Mouse (Mus musculus): ENCODE measurements at regions not wholly inside any gene's neighbourhood (a gene's known extent, or its start where the extent isn't known, plus 50 kb on each side); places are given as distances from the start of the nearest gene placed in this dataset.

DNA sequence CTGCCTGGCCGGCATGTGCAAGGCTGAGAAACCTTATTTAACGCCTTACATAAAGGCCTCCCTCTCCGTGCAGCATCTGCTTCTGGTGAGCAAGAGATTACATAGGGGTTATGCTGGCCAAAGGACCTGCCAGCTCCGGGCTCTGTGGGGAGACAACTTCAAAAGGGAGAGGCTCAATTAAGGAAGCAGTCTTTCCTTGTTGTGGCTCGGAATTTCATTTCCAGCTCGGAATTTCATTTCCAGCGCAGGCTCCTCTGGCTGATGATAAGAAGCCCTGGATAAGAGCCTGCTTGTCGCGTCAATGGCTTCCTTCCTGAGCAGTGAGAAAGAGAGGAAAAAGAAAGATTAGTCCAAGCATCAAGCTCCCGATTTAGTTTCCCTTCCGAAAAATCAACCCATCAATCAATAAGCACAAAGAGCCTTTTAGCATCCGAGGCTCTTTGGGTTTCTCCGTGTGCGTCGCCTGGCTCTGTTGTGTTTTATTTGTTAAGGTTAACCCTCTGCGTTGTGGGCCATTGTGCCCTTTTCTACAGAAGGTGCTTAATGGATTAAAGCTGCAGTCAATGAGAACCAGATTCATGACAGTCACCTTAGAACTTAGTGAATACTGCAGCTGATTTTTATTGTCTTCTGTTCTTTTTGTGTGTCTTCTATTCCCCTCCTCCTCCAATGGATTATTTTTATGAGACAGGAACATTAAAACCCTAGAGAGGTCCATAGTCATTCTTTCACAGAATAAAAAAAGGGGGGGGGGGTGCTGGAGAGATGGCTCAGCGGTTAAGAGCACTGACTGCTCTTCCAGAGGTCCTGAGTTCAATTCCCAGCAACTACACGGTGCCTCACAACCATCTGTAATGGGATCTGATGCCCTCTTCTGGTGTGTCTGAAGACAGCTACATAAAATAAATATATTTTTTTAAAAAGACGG is 218.3 kb downstream of the Myo1b start:
- no peak for DNase-seq (ENCODE audit: low read depth, low spot score)

DNA sequence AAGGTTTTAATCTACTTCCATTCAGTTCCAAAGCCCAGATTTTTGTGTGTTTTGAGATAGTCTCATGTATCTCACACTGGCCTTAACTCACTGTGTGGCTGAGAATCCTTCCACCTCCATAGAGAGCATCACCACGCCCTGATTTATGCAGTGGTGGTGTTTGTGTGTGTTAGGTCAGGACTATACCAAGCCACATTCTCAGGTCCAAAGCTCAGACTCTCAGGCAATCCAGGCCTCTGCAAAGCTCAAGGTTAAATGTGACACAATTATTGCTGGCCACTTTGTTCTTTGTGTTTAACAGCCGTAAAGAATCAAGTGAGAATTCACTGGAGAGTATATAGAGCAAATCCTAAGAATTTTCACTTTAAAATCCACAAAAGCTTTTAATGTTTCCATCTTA is 218.2 kb upstream of the Nabp1 start:
- no peak for DNase-seq (ENCODE audit: low read depth, low spot score)

DNA sequence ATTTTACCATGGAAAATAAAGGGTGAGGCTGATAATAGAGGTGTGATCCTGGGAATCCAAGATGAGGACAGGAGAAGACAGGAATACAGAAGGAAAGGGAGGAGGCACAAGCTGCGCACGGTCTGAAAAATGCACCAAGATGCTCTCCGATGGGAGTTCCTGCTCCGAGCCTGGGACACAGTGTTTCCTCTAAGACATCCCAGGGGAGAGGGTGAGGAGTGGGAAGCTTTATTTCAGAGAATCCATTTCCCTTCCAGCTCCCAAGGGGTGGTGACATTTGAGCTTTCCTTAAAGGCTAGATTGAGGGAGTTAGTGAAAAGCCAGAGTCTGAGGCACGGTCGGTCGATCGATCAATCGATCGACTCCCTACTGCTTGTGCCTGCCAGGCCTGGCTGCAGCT is 212.7 kb upstream of the Nabp1 start:
- no peak for DNase-seq (ENCODE audit: low read depth, low spot score)

DNA sequence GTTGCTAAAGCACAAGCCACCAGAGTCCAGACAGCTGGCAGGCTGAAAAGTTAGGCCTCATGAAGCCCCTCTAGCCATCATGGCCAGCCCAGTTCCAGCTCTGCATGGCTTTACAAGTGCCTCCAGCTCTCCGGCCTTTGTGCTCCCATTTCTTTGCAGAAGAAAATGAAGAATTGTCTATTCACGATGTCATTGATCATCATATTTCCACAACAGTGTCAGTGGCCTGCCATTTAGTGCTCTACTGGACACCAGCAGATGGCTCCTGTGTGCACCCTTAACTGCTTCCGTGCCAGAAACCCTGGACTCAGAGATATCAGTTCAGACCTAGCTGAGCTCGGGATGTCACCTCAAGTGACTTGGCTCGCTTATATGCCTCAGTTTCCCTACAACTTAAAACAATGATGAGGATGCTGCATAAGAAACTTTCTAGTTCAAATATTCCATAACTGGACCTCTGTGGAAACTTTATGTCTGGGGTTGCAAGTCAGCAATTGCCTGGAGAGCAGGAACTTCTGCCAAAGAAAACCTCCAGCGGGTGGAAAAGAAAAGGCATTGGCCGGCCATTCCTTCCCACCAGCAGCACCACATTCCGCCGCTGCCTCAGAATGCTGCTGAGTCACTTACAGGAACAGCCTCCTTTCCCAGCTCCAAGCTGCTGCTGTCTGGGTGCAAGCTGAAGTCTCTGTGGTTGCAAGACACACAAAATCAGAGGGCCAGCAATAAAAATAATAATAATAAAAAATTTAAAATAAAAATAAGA is 211.4 kb upstream of the Nabp1 start:
- DNase-seq (ENCODE audit: low read depth, low spot score) = peak; percentile 88

- no peak for DNase-seq (ENCODE audit: low read depth, low spot score)
These were observed 210.7 kb upstream of the Nabp1 start for GRCm38 (mm10) chr1:51688946-51689345.

GRCm38 (mm10) chr1:51688224-51688545 is 210.0 kb upstream of the Nabp1 start:
- DNase-seq (ENCODE audit: low read depth, low spot score) = no peak

- DNase-seq (ENCODE audit: low read depth, low spot score) = no peak
These were observed 209.4 kb upstream of the Nabp1 start for GRCm38 (mm10) chr1:51687484-51688223.

- DNase-seq (ENCODE audit: low read depth, low spot score) = no peak
These were observed 208.5 kb upstream of the Nabp1 start for GRCm38 (mm10) chr1:51686759-51687158.

DNA sequence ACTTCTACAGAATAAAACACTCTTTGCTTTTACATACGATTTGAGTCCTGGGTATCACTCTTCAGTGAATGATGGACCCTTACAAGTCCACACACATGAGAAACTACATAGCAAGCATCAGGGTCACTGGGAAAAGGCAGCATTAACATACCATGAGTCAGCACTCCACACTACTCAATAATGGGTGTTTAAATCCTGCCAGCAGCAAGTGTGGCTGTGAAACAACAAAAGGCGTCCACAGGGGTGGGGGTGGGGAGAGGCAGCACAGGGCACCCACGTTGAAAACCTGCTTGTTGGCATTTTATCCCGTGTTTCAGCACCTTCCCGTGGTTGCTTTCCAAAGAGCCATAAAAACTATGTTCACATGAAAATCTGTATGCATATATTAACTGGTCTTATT is 204.0 kb upstream of the Nabp1 start:
- no peak for DNase-seq (ENCODE audit: low read depth, low spot score)

DNA sequence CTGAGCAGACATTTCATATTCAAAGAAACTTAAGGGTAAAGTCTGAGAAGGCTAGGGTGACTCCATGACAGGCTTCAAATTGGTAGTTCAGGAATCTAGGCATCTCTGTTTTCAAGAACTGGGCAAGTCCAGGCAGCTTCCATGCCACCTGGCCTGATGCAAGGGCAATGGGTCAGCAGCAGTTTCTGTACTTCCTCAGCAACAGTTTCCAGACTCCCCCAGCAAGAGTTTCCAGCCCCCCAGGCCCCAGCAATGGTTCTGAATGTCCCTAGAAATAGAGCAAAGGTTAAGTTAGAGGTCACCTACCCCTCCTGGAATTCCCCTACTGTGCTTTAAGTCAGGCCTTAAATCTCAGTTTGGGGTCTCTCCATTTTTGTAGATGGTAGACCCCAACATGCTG is 203.6 kb upstream of the Nabp1 start:
- DNase-seq (ENCODE audit: low read depth, low spot score) = no peak

GRCm38 (mm10) chr1:51680725-51681124 is 202.5 kb upstream of the Nabp1 start:
- DNase-seq (ENCODE audit: low read depth, low spot score) = no peak

- no peak for DNase-seq (ENCODE audit: low read depth, low spot score)
These were observed 200.2 kb upstream of the Nabp1 start for GRCm38 (mm10) chr1:51678290-51678928.

- DNase-seq (ENCODE audit: low read depth, low spot score) = no peak
These were observed 199.6 kb upstream of the Nabp1 start for GRCm38 (mm10) chr1:51677802-51678201.

- DNase-seq (ENCODE audit: low read depth, low spot score) = no peak
These were observed 193.5 kb upstream of the Nabp1 start for GRCm38 (mm10) chr1:51671691-51672090.

DNA sequence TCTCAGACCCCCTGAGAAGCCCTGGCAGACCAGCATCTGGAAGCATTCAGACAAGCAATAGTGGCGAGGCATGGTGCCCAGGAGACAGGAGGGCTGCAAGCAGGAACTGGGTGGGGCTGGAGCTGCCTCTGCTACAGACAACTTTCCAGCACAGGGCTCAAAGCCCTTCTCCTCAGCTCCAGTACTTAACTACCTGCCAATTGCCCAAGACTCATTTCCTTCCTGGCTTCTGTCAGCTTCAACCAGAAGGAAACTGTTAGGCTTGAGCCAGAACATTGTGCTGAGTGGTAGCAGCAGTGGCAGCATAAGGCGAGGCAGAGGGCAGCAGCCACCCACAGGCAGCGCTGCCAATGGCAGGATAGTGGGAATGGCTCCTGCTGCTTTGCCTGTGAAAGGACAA is 193.1 kb upstream of the Nabp1 start:
- DNase-seq (ENCODE audit: low read depth, low spot score) = no peak

DNA sequence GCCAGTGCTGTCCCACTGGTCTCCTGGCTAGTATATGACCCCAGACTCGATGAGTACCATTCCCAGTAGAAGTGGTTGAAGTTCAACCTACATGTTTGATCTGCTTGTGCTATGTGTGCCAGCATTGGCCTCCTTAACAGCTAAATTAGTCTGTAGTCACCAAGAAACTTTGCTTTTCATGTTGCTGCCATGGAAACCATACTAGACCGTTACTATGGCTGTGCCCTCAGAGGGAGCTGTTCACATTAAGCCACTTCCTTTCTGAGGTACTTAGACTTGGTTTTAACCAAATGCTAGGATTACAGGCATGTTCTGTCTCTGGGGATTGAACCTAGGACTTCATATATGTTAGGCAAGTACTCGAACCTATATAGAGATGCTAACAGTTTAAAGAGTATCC is 191.8 kb upstream of the Nabp1 start:
- DNase-seq (ENCODE audit: low read depth, low spot score) = no peak

- peak; percentile 76 for DNase-seq (ENCODE audit: low read depth, low spot score)
These were observed 190.7 kb upstream of the Nabp1 start for GRCm38 (mm10) chr1:51668881-51669280.

- no peak for DNase-seq (ENCODE audit: low read depth, low spot score)
These were observed 182.3 kb upstream of the Nabp1 start for GRCm38 (mm10) chr1:51660531-51660930.

- no peak for DNase-seq (ENCODE audit: low read depth, low spot score)
These were observed 179.0 kb upstream of the Nabp1 start for GRCm38 (mm10) chr1:51657203-51657602.

GRCm38 (mm10) chr1:51650653-51650995 is 172.4 kb upstream of the Nabp1 start:
- no peak for DNase-seq (ENCODE audit: low read depth, low spot score)

GRCm38 (mm10) chr1:51649963-51650652 is 171.9 kb upstream of the Nabp1 start:
- no peak for DNase-seq (ENCODE audit: low read depth, low spot score)

Measured in 3T3-L1 (cell line).